Mouse (Mus musculus): ENCODE data around the gene Rgs16.

DNA sequence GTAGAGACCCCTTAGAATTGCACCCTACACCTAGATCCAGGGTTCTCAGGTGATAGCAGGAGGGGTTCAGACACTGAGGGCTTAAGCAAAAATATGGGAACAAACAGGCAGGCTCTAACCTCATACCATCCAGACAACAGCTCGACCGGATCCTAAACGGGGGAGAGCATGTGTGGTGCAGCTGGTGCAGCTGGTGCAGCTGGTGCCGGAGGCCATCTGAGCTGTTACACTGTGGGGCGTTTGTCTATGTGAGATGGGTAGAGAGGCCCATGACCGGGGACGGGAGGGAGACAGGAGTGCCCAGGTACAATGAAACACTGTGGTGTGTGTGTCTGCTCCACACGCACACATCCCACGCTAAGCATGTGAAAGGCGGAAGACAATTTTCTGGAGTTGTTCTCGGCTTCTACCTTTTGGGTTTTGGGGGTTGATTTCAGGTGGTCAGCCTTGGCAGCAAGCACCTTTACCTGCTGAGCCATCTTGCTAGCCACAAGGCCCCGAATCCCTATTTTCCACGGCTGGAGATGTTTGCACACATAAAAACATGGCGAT lies 6.0 kb downstream of the Rgs16 start:
- no peak for TF ChIP-seq POLR2A (IDR thresholded peaks at IDR 0.05; ENCODE audit: insufficient read depth, low read depth, low read length)
- no peak for TF ChIP-seq CTCF (IDR thresholded peaks at IDR 0.05; ENCODE audit: insufficient read depth, low read depth, low read length)
